Mouse (Mus musculus): ENCODE results near the gene Acad11.

The Acad11 gene

DNA sequence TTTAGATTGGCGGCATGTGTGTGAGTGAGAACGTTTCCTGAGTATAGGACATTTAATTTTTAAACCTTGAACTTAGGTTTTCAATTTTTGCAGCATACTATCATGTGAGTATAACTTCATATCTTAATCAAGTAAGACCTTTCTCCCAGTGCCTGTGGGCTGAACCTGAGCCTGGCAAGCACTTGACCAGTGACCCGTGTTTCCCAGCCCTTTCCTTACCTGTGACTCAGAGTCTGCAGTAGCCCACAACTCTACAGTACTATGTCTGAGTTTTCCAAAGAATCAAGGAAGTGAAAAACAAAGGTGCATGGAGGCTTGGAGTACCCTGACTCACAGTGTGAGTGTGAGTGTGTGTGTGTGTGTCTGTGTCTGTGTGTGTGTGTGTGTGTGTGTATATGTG, 16.9 kb downstream of the Acad11 start:
- no peak for DNase-seq (ENCODE audit: low read depth, low spot score)

DNA sequence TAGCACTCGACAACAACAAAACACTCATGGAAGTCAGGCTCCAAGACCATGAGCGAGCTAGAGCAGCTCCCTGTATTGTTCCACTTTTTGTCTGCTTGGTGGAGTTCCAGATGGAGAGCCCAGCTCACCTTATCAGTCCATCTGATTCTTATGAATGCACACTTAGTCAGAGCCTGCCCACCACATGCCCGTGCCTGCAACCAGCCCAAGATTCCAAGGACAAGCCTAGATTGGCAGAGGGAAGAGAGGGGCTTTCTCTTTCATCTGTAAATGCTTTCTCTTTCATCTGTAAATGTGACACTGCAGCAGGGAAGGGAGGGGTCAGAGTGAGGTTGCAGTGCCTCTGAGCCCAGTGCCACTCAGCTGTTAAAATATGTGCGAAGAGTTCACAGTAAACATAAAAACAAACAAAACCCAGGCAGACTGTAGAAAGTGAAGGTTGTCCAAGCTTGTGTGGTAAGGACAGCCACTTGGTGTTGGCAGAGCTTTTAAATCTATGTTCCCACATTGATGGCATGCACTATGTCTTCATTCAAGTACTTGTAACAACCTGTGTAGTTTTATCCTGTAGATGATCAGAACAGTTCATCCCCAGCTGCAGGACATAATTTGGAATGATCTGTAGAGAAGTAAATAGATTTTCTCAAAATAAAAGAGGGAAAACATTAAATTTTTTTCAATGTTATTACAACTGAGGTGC, 22.7 kb downstream of the Acad11 start:
- no peak for DNase-seq (ENCODE audit: low read depth, low spot score)

DNA sequence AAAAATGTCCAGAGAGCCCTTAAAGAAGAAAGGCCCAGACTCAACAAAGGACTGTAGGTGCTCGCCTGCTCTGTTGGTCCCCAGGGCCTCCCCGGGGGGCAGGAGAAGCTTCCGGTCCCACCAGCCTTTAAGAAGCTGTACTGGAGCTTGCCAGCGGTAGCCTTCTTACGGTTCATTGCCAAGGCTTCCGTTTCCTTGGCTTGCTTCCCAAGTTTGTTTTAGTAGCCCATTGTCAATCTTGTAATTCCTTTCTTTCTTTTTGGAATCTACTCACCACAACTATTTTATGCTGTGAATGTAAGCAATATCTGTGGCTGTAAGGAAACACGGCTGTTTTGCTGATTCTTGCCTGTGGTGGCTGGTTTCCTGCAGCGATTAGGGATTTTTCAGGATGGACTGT, 25.4 kb downstream of the Acad11 start:
- no peak for DNase-seq (ENCODE audit: low read depth, low spot score)

DNA sequence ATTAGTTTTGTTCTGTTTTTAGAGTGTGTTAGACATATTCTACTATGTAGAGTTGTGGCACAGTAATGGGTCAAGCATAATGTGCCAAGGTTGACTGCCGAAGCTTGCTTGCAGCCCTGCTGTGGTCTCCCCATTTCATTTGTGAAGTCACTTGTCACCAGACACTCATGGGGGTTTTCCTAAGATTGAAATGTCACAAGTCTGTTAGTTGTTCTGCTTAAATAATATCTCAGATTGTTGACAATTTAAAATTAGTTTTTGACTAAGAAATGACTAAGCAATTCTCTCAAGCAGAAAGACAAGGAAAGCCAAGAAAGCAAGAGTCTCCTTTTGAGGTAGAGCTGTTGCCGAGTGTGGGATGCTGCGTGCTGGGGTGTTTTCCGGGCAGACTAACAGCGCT, 29.8 kb downstream of the Acad11 start:
- no peak for DNase-seq (ENCODE audit: low read depth, low spot score)

DNA sequence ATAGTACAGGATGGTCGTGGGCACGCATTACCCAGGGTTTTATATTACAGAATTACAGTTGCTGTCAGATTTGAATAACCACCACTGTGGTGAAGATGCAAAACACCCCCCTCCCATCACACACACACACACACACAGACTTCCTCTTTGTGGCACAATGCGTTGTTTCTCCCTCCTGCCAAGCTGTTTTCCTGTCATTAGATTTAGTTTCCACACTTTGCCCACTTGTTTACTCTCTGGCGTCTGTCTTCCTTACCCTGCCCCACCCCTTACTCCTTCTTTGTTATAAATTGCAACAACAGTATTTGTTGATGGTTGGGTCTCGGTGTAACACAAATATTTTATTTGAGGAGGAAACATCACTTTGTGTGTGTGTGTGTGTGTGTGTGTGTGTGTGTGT, 35.1 kb downstream of the Acad11 start:
- DNase-seq (ENCODE audit: low read depth, low spot score), result no peak

DNA sequence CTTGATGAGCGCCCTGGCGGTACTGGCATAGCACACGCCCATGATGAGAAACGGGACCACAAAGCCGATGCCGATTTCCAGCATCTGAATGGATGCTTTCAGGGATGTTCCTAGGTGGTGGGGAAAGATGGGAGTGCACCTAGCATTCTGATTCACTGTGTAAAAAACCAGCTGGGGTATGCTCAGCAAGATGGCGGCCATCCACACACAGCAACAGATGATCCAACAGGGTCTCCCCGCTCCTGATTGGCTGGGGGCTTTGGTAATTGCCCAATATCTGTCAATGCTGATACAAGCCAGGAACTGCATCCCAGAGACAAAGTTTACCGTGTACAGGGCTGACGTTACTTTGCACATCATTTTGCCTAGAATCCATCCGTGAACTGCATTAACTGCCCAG, 35.9 kb downstream of the Acad11 start:
- DNase-seq (ENCODE audit: low read depth, low spot score), result no peak

DNA sequence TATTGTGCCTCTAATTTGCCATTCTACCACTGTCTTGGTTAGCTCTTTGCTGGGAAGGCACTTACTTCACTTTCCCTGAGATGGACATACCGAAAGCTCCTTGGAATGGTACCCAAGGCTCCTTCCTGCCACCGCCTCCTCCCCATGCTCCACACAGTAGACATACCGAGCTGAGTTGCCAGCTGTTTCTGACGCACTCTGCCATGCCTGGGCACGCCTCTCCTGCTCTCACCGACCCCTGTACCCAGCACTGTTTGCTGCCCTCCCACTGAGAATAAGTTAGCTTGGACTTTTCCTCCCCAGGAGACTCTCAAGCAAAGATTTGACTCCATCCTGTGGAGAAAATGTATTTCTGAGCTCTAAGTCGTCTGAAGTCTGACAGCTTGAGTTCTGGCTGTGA, 37.6 kb downstream of the Acad11 start:
- DNase-seq (ENCODE audit: low read depth, low spot score), result no peak

DNA sequence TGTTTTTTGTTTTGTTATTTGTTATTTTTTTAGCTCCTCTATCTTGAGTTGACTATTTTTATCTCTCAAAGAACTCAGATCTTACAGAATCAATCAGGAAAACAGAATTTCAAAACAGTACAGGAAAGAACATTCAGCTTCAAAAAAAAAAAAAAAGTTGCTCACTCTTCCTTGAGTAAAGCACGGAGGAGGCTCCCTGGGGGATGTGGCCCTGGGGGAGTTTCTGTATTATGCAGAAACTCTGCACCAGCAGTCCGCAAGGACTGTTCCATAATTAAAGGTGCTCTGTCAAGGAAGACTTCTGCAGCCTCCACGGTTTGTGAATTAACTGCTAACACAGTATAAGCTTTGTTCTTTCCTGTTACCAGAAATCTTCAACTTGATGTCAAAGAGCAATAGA, 38.3 kb downstream of the Acad11 start:
- DNase-seq (ENCODE audit: low read depth, low spot score), result no peak

DNA sequence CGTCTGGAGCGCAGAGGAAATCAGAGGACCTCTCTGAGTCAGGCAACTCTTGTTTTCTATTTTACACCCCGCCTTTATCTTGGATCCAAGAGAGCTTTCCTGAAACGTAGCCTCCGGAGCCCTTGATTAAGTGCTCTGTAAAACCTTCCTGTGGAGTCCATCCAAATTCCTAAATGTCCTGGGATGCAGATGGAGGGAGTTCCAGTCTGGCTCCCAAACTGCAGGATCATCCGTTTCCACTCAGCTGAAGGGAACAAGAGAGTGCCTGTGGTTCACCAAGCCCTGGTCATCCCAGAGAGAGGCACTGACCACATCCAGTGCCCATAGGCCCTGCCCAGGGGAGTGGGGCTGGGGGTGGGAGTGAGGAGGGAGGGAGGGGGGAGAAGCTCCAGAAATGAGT, 39.1 kb downstream of the Acad11 start:
- DNase-seq (ENCODE audit: low read depth, low spot score), result no peak

DNA sequence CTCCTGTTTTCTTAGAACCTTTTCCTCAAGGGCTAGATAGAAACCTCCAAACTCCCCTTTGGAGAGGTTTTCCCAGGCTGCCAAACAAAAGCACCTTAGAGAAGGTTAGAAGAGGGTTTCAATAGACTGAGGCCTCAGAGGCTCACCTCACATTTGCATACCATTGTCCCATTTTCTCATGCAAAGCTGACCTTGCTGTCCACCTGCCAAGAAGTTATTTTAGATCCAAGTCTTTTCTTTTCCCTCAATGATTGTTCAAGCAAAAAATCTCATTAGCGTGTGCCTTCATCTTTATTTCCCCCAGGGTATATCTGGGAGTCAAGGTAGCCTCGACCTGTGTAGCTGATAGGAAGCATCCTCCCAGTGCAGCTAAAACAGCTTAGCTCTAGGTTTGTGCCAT, 39.7 kb downstream of the Acad11 start:
- no peak for DNase-seq (ENCODE audit: low read depth, low spot score)

DNA sequence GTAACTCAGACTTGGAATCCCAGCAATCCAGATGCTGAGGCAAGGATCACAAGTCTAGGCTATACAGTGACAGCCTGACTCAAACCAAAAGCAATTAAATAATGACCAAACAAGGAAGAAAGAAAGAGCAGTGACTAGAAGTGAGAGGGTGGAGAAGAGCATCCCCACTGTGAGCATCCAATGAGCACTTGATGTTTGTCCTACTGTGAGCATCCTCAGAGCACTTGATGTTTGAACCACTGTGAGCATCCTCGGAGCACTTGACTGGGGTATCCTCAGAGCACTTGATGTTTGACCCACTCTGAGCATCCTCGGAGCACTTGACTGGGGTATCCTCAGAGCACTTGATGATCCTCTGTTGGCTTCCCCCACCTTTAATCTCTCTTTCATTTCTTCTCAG, 41.8 kb downstream of the Acad11 start:
- no peak for DNase-seq (ENCODE audit: low read depth, low spot score)

DNA sequence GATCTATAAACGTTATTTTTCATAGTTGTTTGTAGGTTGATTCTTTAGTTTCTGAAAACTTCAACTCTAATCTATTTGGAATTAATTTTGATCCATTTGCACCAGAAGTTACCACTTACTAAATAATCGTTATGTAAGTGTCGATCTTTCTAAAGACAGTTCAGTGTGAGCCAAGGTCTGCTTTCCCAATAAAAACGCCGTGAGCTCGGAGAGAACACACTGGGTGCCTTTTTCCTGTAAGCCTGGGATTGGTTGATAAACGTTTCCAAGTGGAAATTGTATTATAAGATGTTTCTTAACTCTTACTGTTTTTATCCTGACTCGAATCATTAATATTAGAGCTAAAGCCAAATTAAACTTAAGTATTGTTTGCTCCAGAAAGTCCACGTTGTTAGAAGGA, 43.8 kb downstream of the Acad11 start:
- DNase-seq (ENCODE audit: low read depth, low spot score), result no peak

DNA sequence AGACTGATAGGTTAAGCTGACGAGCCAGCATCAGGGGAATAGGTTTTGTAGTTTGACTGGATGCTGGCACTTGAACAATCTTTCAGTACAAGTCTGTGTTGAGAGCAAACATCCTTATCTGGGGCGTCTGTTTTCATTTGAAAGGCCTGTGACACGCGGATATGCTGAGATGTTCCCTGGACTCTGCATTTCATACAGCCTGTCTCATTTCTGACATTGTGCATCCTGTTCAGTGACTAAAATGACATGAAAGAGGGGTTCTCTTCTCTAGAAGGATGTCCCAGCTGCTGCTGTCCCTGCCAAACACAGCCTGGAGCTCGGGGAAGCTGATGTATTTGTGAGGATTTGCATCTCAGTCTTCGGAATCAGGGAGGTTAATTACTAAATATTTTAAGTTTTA, 44.3 kb downstream of the Acad11 start:
- DNase-seq (ENCODE audit: low read depth, low spot score), result no peak

DNA sequence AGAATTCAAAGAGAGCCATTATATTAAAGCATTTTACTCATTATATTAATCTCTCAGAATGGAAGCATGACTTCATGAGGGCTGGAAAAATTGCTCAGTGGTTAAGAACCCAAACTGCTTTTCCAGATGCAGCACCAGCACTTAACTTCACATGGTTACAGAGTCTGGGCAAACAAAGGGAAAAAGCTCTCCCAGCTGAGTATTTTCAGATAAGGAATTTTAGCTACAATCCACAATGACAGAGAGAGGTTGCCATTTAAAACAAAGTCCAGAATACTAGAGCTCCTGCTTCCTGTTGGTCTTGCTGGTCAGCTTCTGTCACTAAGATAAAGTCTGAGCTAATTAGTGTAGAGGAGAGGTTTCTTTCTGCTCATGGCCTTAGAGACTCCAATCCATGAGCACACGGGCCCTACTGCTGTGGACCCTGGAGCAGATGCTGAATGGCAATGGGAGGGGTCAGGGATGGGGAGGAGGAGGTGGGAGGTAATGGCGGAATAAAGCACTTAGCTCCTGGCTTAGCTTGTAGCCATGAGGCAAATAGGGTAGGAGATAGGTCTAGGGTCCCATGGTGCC, 45.5 kb downstream of the Acad11 start:
- no peak for DNase-seq (ENCODE audit: low read depth, low spot score)

DNA sequence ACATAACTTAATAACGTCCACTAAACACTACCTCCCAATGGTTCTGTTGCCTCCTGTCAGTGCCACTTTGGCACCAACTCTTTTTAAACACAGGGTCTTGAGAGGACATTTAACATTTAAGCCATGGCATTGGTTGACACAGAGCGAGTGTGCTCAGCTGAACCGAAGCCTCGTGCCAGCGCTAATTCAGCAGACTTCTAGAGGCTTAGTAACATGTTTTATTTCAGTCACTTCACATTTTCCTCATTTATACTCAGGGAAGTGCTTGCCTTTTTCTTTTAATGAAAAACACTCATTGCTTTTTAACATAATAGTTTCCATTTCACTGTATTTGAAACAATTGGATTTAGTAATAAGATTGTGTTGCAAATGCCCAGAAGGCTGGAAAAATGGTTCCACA, 46.0 kb downstream of the Acad11 start:
- DNase-seq (ENCODE audit: low read depth, low spot score), result no peak

DNA sequence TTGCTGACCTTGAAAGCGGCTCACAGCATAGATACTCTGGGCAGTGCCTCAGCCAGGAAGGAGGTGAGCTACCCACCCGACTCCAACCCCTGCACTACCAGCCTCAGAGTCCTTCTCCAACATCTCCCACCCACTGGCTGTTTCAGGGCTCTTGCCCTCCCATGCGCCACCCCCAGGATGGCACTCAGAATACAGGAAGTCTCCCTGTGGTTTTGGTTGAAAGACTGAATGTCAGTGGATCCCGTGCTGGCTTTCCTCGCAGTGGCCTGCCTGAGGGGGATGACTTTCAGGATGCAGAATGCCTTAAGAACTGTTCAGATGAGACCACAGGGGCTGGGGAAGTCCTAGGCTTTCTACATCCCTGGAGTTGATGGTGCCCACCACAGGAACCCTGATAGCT, 59.9 kb downstream of the Acad11 start:
- DNase-seq (ENCODE audit: low read depth, low spot score), result no peak

DNA sequence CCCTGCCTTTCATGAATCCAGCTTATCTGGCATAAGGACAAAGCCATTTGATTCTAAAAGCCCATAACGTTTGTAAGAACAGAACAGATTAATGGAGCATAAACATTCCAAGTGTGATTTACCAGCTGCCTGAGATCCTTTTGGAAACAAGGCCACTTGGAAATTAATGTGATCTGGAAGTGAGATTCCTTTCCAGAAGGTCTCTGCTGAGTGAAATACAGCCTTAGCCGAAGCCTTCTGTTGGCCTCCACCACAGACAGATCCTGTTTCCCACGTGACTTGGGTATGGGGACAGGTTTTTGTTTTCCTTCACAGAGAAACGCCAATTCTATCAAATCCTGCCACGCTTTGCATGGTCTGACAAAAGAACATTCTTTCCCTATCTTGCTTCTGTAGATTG, 60.4 kb downstream of the Acad11 start:
- no peak for DNase-seq (ENCODE audit: low read depth, low spot score)

DNA sequence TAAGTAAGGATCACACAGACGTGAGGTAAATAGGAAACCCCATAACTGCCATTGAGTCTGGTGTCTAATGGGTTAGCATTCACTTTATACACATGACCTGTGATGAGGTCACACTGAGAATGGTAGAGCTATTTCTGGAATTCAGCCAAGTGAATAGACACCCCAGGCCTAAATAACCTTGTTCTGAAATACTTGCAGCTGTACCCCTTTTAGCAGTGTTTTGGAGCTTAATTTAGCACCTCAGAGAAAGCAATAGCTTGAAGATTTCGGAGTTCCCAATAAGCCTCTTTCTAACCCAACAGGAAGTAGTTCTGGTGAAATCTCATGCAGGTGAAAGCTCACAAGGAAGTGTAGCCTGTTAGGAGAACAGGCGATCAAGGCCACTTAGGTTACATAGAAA, 63.7 kb downstream of the Acad11 start, which contains the start of gene Ackr4:
Gene Ackr4, minus strand, starts transcription at position 101 of the 400 bp plus-strand sequence.
- DNase-seq (ENCODE audit: low read depth, low spot score), result no peak

DNA sequence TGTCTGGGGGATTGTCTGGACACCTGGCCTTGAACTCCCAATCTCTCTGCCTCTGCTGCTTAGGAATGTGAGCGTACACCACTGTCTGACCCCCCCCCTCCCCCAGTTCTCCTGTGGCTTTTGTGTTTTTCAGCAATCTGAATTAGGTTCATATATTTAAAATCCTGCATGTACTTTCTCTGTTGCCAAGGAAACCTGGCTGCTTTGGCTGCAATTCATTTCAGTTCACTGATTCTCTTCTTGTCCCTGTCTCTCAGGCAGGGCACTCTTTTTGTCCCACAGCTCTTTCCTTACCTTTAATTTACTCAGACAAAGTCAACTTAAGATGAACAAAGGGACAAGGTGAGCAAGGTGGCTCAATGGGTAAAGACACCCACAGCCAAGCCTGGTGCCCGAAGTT, 64.9 kb downstream of the Acad11 start:
- no peak for DNase-seq (ENCODE audit: low read depth, low spot score)

DNA sequence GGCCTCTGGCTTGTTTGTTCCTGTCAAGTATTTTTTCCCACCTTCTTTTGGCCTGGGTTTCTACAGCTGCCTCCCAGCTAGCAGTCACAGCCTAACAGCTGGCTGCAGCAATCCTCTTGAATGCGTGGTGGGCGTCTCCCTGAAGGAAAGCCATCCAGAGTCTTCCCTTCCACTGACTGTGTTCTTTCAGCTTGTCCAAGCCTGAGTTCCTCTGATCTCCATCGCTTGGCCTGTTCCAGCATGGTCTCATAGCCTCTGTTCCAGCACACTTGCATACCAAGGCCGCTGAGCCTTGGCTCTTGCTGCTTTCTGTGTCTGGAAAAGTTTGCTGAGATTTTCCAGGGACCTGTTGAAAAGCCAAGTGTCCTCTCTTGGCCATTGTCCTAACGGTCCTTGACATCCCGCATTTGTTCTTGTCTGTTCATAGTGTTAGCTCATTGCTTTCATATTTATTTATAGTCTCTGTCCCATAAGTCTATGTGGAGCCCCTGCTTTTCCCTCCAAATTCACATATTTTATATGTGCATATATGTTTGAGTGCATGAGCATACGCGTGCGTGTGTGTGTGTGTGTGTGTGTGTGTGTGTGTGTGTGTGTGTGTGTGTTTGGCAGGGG, 67.1 kb downstream of the Acad11 start:
- no peak for DNase-seq (ENCODE audit: low read depth, low spot score)

DNA sequence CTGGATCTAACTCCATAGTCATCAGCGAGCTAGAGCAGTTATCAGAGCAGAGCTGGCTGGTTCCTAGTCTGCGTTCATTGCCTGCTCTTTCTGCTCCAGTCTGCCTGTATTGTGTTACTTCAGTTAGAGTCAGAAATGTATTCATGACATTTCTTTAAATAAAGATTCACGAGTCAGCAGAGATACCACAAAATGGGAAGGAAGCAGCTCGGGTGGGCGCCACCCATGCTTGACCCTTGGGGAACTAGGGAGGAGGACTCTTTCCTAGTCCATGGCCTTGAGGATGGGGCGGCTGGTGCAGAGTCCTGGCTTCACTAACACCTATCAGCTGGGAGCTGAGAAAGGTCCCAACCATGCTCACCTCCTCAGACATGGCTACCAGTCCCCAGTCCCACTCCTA, 77.2 kb downstream of the Acad11 start:
- DNase-seq (ENCODE audit: low read depth, low spot score), result no peak

DNA sequence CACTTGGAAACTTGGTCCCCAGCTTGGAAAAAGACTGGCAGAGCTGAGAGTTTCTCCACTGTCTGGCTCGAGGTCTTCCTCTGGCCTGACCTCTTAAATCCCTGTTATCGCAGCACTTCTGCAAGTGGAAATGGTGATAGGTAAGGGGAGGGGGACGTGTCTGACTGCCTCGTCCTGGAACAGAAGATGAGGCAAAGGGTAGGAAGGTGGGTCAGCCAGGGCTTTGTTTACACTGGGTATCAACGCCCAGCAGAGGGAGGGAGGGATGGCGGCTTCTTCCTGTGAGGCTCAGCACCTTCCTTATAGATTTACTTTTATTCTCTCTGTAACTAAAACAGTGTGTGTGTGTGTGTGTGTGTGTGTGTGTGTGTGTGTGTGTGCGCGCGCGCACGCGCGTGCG, 79.6 kb downstream of the Acad11 start:
- DNase-seq (ENCODE audit: low read depth, low spot score), result no peak

DNA sequence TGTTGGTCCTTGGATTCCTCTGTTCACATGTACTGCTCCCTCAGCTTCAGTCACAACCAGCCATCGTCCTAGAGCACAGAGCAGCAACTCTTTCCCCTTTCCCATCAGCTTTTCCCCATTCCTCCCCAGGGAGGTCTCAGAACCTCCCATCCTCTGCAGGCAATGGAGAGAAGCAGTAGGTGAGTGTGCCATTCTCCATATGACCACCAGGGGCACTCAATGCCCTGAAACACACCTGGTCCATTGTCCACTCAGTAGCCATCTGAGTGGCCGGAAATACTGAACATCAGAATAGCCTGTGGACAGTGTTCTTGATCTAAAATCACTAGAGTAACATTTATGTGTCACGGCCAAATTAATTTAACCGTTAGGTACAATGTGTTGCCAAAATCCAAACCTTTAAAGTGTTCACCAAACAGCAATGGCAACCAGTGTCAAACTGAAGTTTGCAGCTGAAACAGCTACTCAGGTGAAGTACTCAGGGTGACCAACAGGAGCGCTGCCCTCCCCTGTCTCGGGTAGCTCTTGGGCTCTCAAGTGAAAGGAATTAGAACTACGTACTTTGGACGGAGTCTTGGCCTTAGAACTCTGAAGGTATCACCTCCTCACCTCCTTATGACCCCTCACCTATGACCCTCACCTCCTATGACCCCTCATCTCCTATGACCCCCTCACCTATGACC, 81.3 kb downstream of the Acad11 start:
- no peak for DNase-seq (ENCODE audit: low read depth, low spot score)

Measured in CD4-positive helper T cell, adult 2 months (primary cell).